22 mouse cellular contexts compared by ENCODE assay signal in genomic region chr7:101952098-101952497, GRCm38 (mm10). TPM values are rescaled to one million over a fixed set of nuclear protein-coding genes. Genes with fewer than 3 reads are reported as not detected.
DNase-seq lines count a peak whose midpoint lies in the region; ATAC-seq and TF ChIP-seq lines count a peak whose summit lies in the region.
"Had no signal": no experiment of that assay in that cellular context is flagged by ENCODE, and none has a peak within 500 bp of the region (broad histone marks: within the 10 kb centered on the region; RNA-seq: fewer than 3 reads in every experiment).

No protein-coding gene starts in this region.

- 58% methylated on average over 2 of the region's 2 CpGs for WGBS in heart, embryonic 10.5 days
- 34% methylated on average over 2 of the region's 2 CpGs for WGBS in liver, embryonic 12.5 days (ENCODE audit: insufficient replicate concordance)
- 33% methylated on average over 2 of the region's 2 CpGs for WGBS in stomach, postnatal 0 days

- no peak for TF ChIP-seq EP300 in stomach, postnatal 0 days (optimal IDR thresholded peaks at IDR 0.05)

- H3K27me3 ChIP-seq in heart, embryonic 10.5 days (ENCODE audit: insufficient read depth, poor library complexity, severe bottlenecking), result no peaks in the 10 kb centered on the region
- H3K27me3 ChIP-seq in liver, embryonic 12.5 days (replicated peaks), result no peaks in the 10 kb centered on the region
- H3K27me3 ChIP-seq in testis, adult 2 months (ENCODE audit: control insufficient read depth, insufficient read depth, low read length), result no peaks in the 10 kb centered on the region
- H3K27me3 ChIP-seq in stomach, postnatal 0 days (ENCODE audit: control insufficient read depth, insufficient read depth, low read length), result no peaks in the 10 kb centered on the region
- H3K27me3 ChIP-seq: embryonic facial prominence, embryonic 13.5 days; limb, embryonic 13.5 days had no signal

- H3K4me1 ChIP-seq in heart, embryonic 10.5 days, result peaks cover 7% of the 10 kb centered on the region; the same call in 1 of the 2 replicates
- peaks cover 42% of the 10 kb centered on the region for H3K4me1 ChIP-seq in liver, embryonic 12.5 days
- peaks cover 3% of the 10 kb centered on the region; the same call in 1 of the 2 replicates for H3K4me1 ChIP-seq in testis, adult 2 months (ENCODE audit: control insufficient read depth, insufficient read depth, low read length)
- H3K4me1 ChIP-seq in stomach, postnatal 0 days (replicated peaks; ENCODE audit: control insufficient read depth, insufficient read depth), result no peaks in the 10 kb centered on the region
- H3K4me1 ChIP-seq: embryonic facial prominence, embryonic 13.5 days; limb, embryonic 13.5 days had no signal

- TF ChIP-seq POLR2A in testis, adult 2 months (IDR thresholded peaks at IDR 0.05; ENCODE audit: control insufficient read depth, low read depth, low read length), result no peak

- H3K9ac ChIP-seq in liver, embryonic 12.5 days, result no peak overlapping the region
- no peak overlapping the region for H3K9ac ChIP-seq in stomach, postnatal 0 days (ENCODE audit: low read length)
- H3K9ac ChIP-seq: embryonic facial prominence, embryonic 13.5 days; limb, embryonic 13.5 days had no signal

- H3K4me3 ChIP-seq in heart, embryonic 10.5 days, result no peak overlapping the region
- no peak overlapping the region for H3K4me3 ChIP-seq in liver, embryonic 12.5 days
- no peak overlapping the region for H3K4me3 ChIP-seq in testis, adult 2 months (ENCODE audit: control insufficient read depth, low read depth, low read length)
- no peak overlapping the region for H3K4me3 ChIP-seq in stomach, postnatal 0 days (ENCODE audit: low read depth, low read length)
- H3K4me3 ChIP-seq: embryonic facial prominence, embryonic 13.5 days; hindbrain, embryonic 10.5 days; limb, embryonic 13.5 days had no signal

- H3K27ac ChIP-seq in heart, embryonic 10.5 days, result no peak overlapping the region
- H3K27ac ChIP-seq in liver, embryonic 12.5 days, result 0 out of 2 replicates have a peak overlapping the region, but pooled peaks have one; percentile 26
- peak overlapping the region; percentile 44; the same call in 1 of the 2 replicates for H3K27ac ChIP-seq in testis, adult 2 months (ENCODE audit: control insufficient read depth, insufficient read depth, low read depth, low read length)
- 0 out of 2 replicates have a peak overlapping the region, but pooled peaks have one; percentile 6 for H3K27ac ChIP-seq in stomach, postnatal 0 days (replicated peaks)
- H3K27ac ChIP-seq: embryonic facial prominence, embryonic 13.5 days; hindbrain, embryonic 10.5 days; limb, embryonic 13.5 days had no signal

- H3K36me3 ChIP-seq in heart, embryonic 10.5 days, result no peaks in the 10 kb centered on the region
- 0 out of 2 replicates have a peak, but pooled peaks cover 2% of the 10 kb centered on the region for H3K36me3 ChIP-seq in liver, embryonic 12.5 days
- no peaks in the 10 kb centered on the region for H3K36me3 ChIP-seq in testis, adult 2 months (ENCODE audit: control insufficient read depth, insufficient read depth, low read length)
- no peaks in the 10 kb centered on the region for H3K36me3 ChIP-seq in stomach, postnatal 0 days (ENCODE audit: control insufficient read depth, insufficient read depth, low read length)
- H3K36me3 ChIP-seq: hindbrain, embryonic 10.5 days; limb, embryonic 13.5 days had no signal

- no peak overlapping the region for H3K4me2 ChIP-seq in liver, embryonic 12.5 days
- no peak overlapping the region for H3K4me2 ChIP-seq in stomach, postnatal 0 days (replicated peaks; ENCODE audit: low read depth)
- H3K4me2 ChIP-seq: embryonic facial prominence, embryonic 13.5 days; limb, embryonic 13.5 days; midbrain, embryonic 11.5 days had no signal

- no peak for TF ChIP-seq CTCF in testis, adult 2 months (IDR thresholded peaks at IDR 0.05; ENCODE audit: control insufficient read depth, insufficient read depth, insufficient replicate concordance, low read depth, low read length)
- no peak for TF ChIP-seq CTCF in stomach, postnatal 0 days (IDR thresholded peaks at IDR 0.05; ENCODE audit: low read depth)

- DNase-seq in heart, embryonic 10.5 days (ENCODE audit: low spot score), result peak; percentile 17
- no peak for DNase-seq in heart, adult 9 months (ENCODE audit: low spot score in 2 of 2)
- DNase-seq in liver, result no peak
- DNase-seq in testis, postnatal 14 days (ENCODE audit: low spot score), result no peak
- no peak for DNase-seq in stomach, postnatal 0 days (ENCODE audit: low spot score)
- DNase-seq in right cerebral cortex, postnatal 36 days (ENCODE audit: low spot score in 2 of 2), result no peak
- DNase-seq: adrenal gland, postnatal 14 days; cerebellum, adult 11 months; cerebellum, postnatal 10 days; gastrocnemius, postnatal 14 days; kidney, adult 8-10 months; lung, adult 2 months; right cerebral cortex, adult 18-20 months had no signal

- peak; percentile 51; the same call in 1 of the 2 replicates for ATAC-seq in liver, embryonic 12.5 days
- peak; percentile 47; the same call in 1 of the 2 replicates for ATAC-seq in stomach, postnatal 0 days (ENCODE audit: low FRiP score, low TSS enrichment)
- ATAC-seq: forebrain, embryonic 14.5 days had no signal

- H3K9me3 ChIP-seq in heart, embryonic 10.5 days, result no peaks in the 10 kb centered on the region
- H3K9me3 ChIP-seq in liver, embryonic 12.5 days (replicated peaks), result no peaks in the 10 kb centered on the region
- H3K9me3 ChIP-seq in stomach, postnatal 0 days (ENCODE audit: control insufficient read depth, low read length), result no peaks in the 10 kb centered on the region
- H3K9me3 ChIP-seq: embryonic facial prominence, embryonic 13.5 days; G1E; hindbrain, embryonic 10.5 days; limb, embryonic 13.5 days had no signal

RNA-seq across cellular contexts. Expression of gene Numa1, which starts 18.2 kb away (rescaled TPM):
- polyA plus RNA-seq in heart, embryonic 10.5 days (2016; fragmentation: Nextera tagmentation; extraction: Ambion mirVana), result 58.6 and 59.5 TPM in 2 replicates
- 48.7 and 53.0 TPM in 2 replicates for polyA plus RNA-seq in liver, embryonic 12.5 days (2016; fragmentation: Nextera tagmentation; extraction: Ambion mirVana)
- polyA plus RNA-seq in testis, adult 2 months (2012; rRNA removed), result 20.8 and 21.9 TPM in 2 replicates
- polyA plus RNA-seq in stomach, postnatal 0 days (2015; fragmentation: Nextera tagmentation; extraction: Ambion mirVana), result 20.7 and 21.9 TPM in 2 replicates

RNA-seq across cellular contexts. Expression of gene Lrrc51, which starts 18.4 kb away (rescaled TPM):
- 7.6 and 9.4 TPM in 2 replicates for polyA plus RNA-seq in heart, embryonic 10.5 days (2016; fragmentation: Nextera tagmentation; extraction: Ambion mirVana)
- polyA plus RNA-seq in liver, embryonic 12.5 days (2016; fragmentation: Nextera tagmentation; extraction: Ambion mirVana), result 2.8 and 3.6 TPM in 2 replicates
- 1,236 and 1,353 TPM in 2 replicates for polyA plus RNA-seq in testis, adult 2 months (2012; rRNA removed)
- 6.8 and 7.0 TPM in 2 replicates for polyA plus RNA-seq in stomach, postnatal 0 days (2015; fragmentation: Nextera tagmentation; extraction: Ambion mirVana)

RNA-seq across cellular contexts. Expression of gene Tomt, which starts 45.9 kb away (rescaled TPM):
- 0.41 and 0.63 TPM in 2 replicates for polyA plus RNA-seq in heart, embryonic 10.5 days (2016; fragmentation: Nextera tagmentation; extraction: Ambion mirVana)
- polyA plus RNA-seq in liver, embryonic 12.5 days (2016; fragmentation: Nextera tagmentation; extraction: Ambion mirVana), result 0.14 and 0.30 TPM in 2 replicates
- polyA plus RNA-seq in testis, adult 2 months (2012; rRNA removed), result 1.4 and 2.0 TPM in 2 replicates
- 0.15 TPM in 1 of 2 replicates, not detected in the other for polyA plus RNA-seq in stomach, postnatal 0 days (2015; fragmentation: Nextera tagmentation; extraction: Ambion mirVana)
- polyA plus RNA-seq: lung, adult 2 months; small intestine, adult 2 months had no signal

RNA-seq across cellular contexts. Expression of gene Lamtor1, which starts 46.4 kb away (rescaled TPM):
- 169 and 176 TPM in 2 replicates for polyA plus RNA-seq in heart, embryonic 10.5 days (2016; fragmentation: Nextera tagmentation; extraction: Ambion mirVana)
- polyA plus RNA-seq in liver, embryonic 12.5 days (2016; fragmentation: Nextera tagmentation; extraction: Ambion mirVana), result 82.3 and 82.5 TPM in 2 replicates
- 52.2 and 53.8 TPM in 2 replicates for polyA plus RNA-seq in testis, adult 2 months (2012; rRNA removed)
- polyA plus RNA-seq in stomach, postnatal 0 days (2015; fragmentation: Nextera tagmentation; extraction: Ambion mirVana), result 119 and 122 TPM in 2 replicates

Comparison
In these comparisons a context has a peak if more than half of its experiments do, and no peak if none do; other contexts are left out.
1. RNA of gene Lrrc51, which starts 18.4 kb away (polyA plus RNA-seq): 1,236 to 1,353 TPM in testis, adult 2 months; 7.6 to 9.4 TPM in heart, embryonic 10.5 days, 6.8 to 7.0 TPM in stomach, postnatal 0 days and 2.8 to 3.6 TPM in liver, embryonic 12.5 days; every median in the first group is over 100 times any median in the second.